Mouse (Mus musculus): Measurements from ENCODE around the gene Igsf3. TPM values are rescaled to one million over a fixed set of nuclear protein-coding genes. Genes with fewer than 3 reads are reported as not detected.

Igsf3 gene
- polyA plus RNA-seq, 1 experiment from 2014 or later = 24.8 TPM

GRCm38 (mm10) chr3:101369301-101369881 lies 7.5 kb upstream of the Igsf3 start:
- Histone ChIP-seq H3K4me3 (ENCODE audit: low read length) (no peak overlapping the region), H3K27ac (ENCODE audit: low read length) (peak overlapping the region; percentile 48; the same call in 1 of the 2 replicates), H3K9me3 (ENCODE audit: low read length) (no peaks in the 10 kb centered on the region), H3K4me1 (ENCODE audit: insufficient read depth, low read length) (peaks cover 13% of the 10 kb centered on the region), H3K9ac (replicated peaks; ENCODE audit: low read length) (no peak overlapping the region), H3K27me3 (ENCODE audit: insufficient read depth, low read length) (no peaks in the 10 kb centered on the region), H3K36me3 (ENCODE audit: insufficient read depth, low read length) (no peaks in the 10 kb centered on the region), H3K4me2 (replicated peaks; ENCODE audit: low read depth, low read length) (0 out of 2 replicates have a peak overlapping the region, but pooled peaks have one; percentile 8)
- WGBS = 24% methylated on average over 10 of the region's 10 CpGs
- peak; percentile 69 for ATAC-seq (ENCODE audit: low FRiP score, low TSS enrichment)

- H3K27me3 ChIP-seq (ENCODE audit: insufficient read depth, low read length) = no peaks in the 10 kb centered on the region
- ATAC-seq (ENCODE audit: low FRiP score, low TSS enrichment) = no peak
- peaks cover 8% of the 10 kb centered on the region for H3K4me1 ChIP-seq (ENCODE audit: insufficient read depth, low read length)
- no peak overlapping the region for H3K9ac ChIP-seq (replicated peaks; ENCODE audit: low read length)
- no peak overlapping the region for H3K4me3 ChIP-seq (ENCODE audit: low read length)
- H3K4me2 ChIP-seq (replicated peaks; ENCODE audit: low read depth, low read length) = no peak overlapping the region
- H3K27ac ChIP-seq (ENCODE audit: low read length) = no peak overlapping the region
- 43% methylated on average over 13 of the region's 13 CpGs for WGBS
- no peaks in the 10 kb centered on the region for H3K36me3 ChIP-seq (ENCODE audit: insufficient read depth, low read length)
- H3K9me3 ChIP-seq (ENCODE audit: low read length) = no peaks in the 10 kb centered on the region
Observed at GRCm38 (mm10) chr3:101372345-101372980, 4.4 kb upstream of the Igsf3 start.

- no peaks in the 10 kb centered on the region for H3K9me3 ChIP-seq (ENCODE audit: low read length)
- H3K4me3 ChIP-seq (ENCODE audit: low read length) = peak overlapping the region; percentile 85
- peaks cover 34% of the 10 kb centered on the region for H3K4me1 ChIP-seq (ENCODE audit: insufficient read depth, low read length)
- H3K36me3 ChIP-seq (ENCODE audit: insufficient read depth, low read length) = no peaks in the 10 kb centered on the region
- no peak overlapping the region for H3K27ac ChIP-seq (ENCODE audit: low read length)
- H3K9ac ChIP-seq (replicated peaks; ENCODE audit: low read length) = peak overlapping the region; percentile 85
- no peaks in the 10 kb centered on the region for H3K27me3 ChIP-seq (ENCODE audit: insufficient read depth, low read length)
- under 1% methylated on average over 59 of the region's 62 CpGs for WGBS
- H3K4me2 ChIP-seq (replicated peaks; ENCODE audit: low read depth, low read length) = peak overlapping the region; percentile 79
- peak; percentile 20; the same call in 1 of the 2 replicates for ATAC-seq (ENCODE audit: low FRiP score, low TSS enrichment)
Observed at GRCm38 (mm10) chr3:101377256-101378024, 557 bp downstream of the Igsf3 start.

GRCm38 (mm10) chr3:101378102-101378501 lies 1.2 kb downstream of the Igsf3 start:
- Histone ChIP-seq H3K4me2 (replicated peaks; ENCODE audit: low read depth, low read length) (peak overlapping the region; percentile 79), H3K9ac (replicated peaks; ENCODE audit: low read length) (peak overlapping the region; percentile 85), H3K4me3 (ENCODE audit: low read length) (peak overlapping the region; percentile 85), H3K27me3 (ENCODE audit: insufficient read depth, low read length) (no peaks in the 10 kb centered on the region), H3K4me1 (ENCODE audit: insufficient read depth, low read length) (peaks cover 34% of the 10 kb centered on the region), H3K9me3 (ENCODE audit: low read length) (no peaks in the 10 kb centered on the region), H3K36me3 (ENCODE audit: insufficient read depth, low read length) (no peaks in the 10 kb centered on the region), H3K27ac (ENCODE audit: low read length) (no peak overlapping the region)
- WGBS = 2% methylated on average over 12 of the region's 12 CpGs
- ATAC-seq (ENCODE audit: low FRiP score, low TSS enrichment) = peak; percentile 47; the same call in 1 of the 2 replicates

GRCm38 (mm10) chr3:101379789-101380188 lies 2.9 kb downstream of the Igsf3 start:
- WGBS = 34% methylated on average over 4 of the region's 4 CpGs
- H3K27ac ChIP-seq (ENCODE audit: low read length) = no peak overlapping the region
- no peak overlapping the region; the same call in 1 of the 2 replicates for H3K9ac ChIP-seq (replicated peaks; ENCODE audit: low read length)
- no peaks in the 10 kb centered on the region for H3K36me3 ChIP-seq (ENCODE audit: insufficient read depth, low read length)
- no peaks in the 10 kb centered on the region for H3K9me3 ChIP-seq (ENCODE audit: low read length)
- H3K27me3 ChIP-seq (ENCODE audit: insufficient read depth, low read length) = no peaks in the 10 kb centered on the region
- H3K4me2 ChIP-seq (replicated peaks; ENCODE audit: low read depth, low read length) = peak overlapping the region; percentile 27
- ATAC-seq (ENCODE audit: low FRiP score, low TSS enrichment) = no peak
- H3K4me3 ChIP-seq (ENCODE audit: low read length) = no peak overlapping the region
- H3K4me1 ChIP-seq (ENCODE audit: insufficient read depth, low read length) = peaks cover 34% of the 10 kb centered on the region

- 78% methylated on average over 5 of the region's 5 CpGs for WGBS
- ATAC-seq (ENCODE audit: low FRiP score, low TSS enrichment) = no peak
- no peak overlapping the region for H3K4me2 ChIP-seq (replicated peaks; ENCODE audit: low read depth, low read length)
- H3K9me3 ChIP-seq (ENCODE audit: low read length) = no peaks in the 10 kb centered on the region
- no peak overlapping the region for H3K4me3 ChIP-seq (ENCODE audit: low read length)
- H3K27ac ChIP-seq (ENCODE audit: low read length) = no peak overlapping the region
- no peaks in the 10 kb centered on the region for H3K27me3 ChIP-seq (ENCODE audit: insufficient read depth, low read length)
- H3K36me3 ChIP-seq (ENCODE audit: insufficient read depth, low read length) = no peaks in the 10 kb centered on the region
- H3K4me1 ChIP-seq (ENCODE audit: insufficient read depth, low read length) = peaks cover 39% of the 10 kb centered on the region
- no peak overlapping the region for H3K9ac ChIP-seq (replicated peaks; ENCODE audit: low read length)
Observed at GRCm38 (mm10) chr3:101381691-101382090, 4.8 kb downstream of the Igsf3 start.

GRCm38 (mm10) chr3:101382751-101383150 lies 5.9 kb downstream of the Igsf3 start:
- Histone ChIP-seq H3K27ac (ENCODE audit: low read length) (no peak overlapping the region), H3K4me3 (ENCODE audit: low read length) (no peak overlapping the region), H3K27me3 (ENCODE audit: insufficient read depth, low read length) (no peaks in the 10 kb centered on the region), H3K4me1 (ENCODE audit: insufficient read depth, low read length) (peaks cover 42% of the 10 kb centered on the region), H3K9ac (replicated peaks; ENCODE audit: low read length) (no peak overlapping the region), H3K9me3 (ENCODE audit: low read length) (no peaks in the 10 kb centered on the region), H3K4me2 (replicated peaks; ENCODE audit: low read depth, low read length) (no peak overlapping the region), H3K36me3 (ENCODE audit: insufficient read depth, low read length) (no peaks in the 10 kb centered on the region)
- 71% methylated on average over 4 of the region's 4 CpGs for WGBS
- no peak for ATAC-seq (ENCODE audit: low FRiP score, low TSS enrichment)

- Histone ChIP-seq H3K4me1 (ENCODE audit: insufficient read depth, low read length) (peaks cover 15% of the 10 kb centered on the region), H3K27ac (ENCODE audit: low read length) (no peak overlapping the region), H3K9ac (replicated peaks; ENCODE audit: low read length) (no peak overlapping the region), H3K36me3 (ENCODE audit: insufficient read depth, low read length) (no peaks in the 10 kb centered on the region), H3K27me3 (ENCODE audit: insufficient read depth, low read length) (no peaks in the 10 kb centered on the region), H3K4me3 (ENCODE audit: low read length) (no peak overlapping the region), H3K9me3 (ENCODE audit: low read length) (no peaks in the 10 kb centered on the region), H3K4me2 (replicated peaks; ENCODE audit: low read depth, low read length) (no peak overlapping the region)
- WGBS = 35% methylated on average over 8 of the region's 8 CpGs
- no peak for ATAC-seq (ENCODE audit: low FRiP score, low TSS enrichment)
Observed at GRCm38 (mm10) chr3:101386430-101387016, 9.6 kb downstream of the Igsf3 start.

GRCm38 (mm10) chr3:101387849-101388248 lies 11.0 kb downstream of the Igsf3 start:
- Histone ChIP-seq H3K9me3 (ENCODE audit: low read length) (no peaks in the 10 kb centered on the region), H3K4me2 (replicated peaks; ENCODE audit: low read depth, low read length) (no peak overlapping the region), H3K4me1 (ENCODE audit: insufficient read depth, low read length) (peaks cover 15% of the 10 kb centered on the region), H3K4me3 (ENCODE audit: low read length) (no peak overlapping the region), H3K36me3 (ENCODE audit: insufficient read depth, low read length) (no peaks in the 10 kb centered on the region), H3K9ac (replicated peaks; ENCODE audit: low read length) (no peak overlapping the region), H3K27me3 (ENCODE audit: insufficient read depth, low read length) (no peaks in the 10 kb centered on the region), H3K27ac (ENCODE audit: low read length) (no peak overlapping the region)
- no peak for ATAC-seq (ENCODE audit: low FRiP score, low TSS enrichment)
- 9% methylated on average over 10 of the region's 10 CpGs for WGBS

Measured in kidney, embryonic 16.5 days (tissue).